Mouse (Mus musculus): ENCODE data around the gene Klrc2. TPM values are rescaled to one million over a fixed set of nuclear protein-coding genes. Genes with fewer than 3 reads are reported as not detected.
"Not testable (repeated sequence)": the region's sequence is repeated elsewhere in the genome, so short reads cannot be mapped to it uniquely, and the experiment has no call there.

The Klrc2 gene
- not detected in 2 replicates for polyA plus RNA-seq (2015; fragmentation: Nextera tagmentation; extraction: Ambion mirVana)

DNA sequence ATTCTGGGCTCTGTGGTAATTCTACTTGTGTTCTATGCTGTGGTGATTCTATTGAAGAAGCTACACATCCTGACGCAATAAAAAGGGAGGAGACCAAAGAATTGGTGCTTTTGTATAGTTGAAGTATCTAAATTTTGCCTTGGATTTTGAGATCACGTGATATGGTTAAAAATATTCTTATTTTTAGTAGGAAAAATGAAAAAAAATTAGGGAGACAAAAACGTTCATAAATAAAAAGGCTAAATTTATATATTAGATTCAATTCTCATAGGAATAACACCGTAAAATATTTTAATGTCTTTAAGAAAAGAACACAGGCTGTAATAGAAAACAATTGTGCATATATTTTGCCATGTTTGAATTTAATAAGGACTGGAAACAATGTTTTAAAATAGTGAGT, at the start of gene Klrc2:
Klrc2 (minus strand) TSS at position 101 of the 400 bp plus-strand sequence.
- 76% methylated on average over 4 of the region's 4 CpGs for WGBS
- H3K4me2 ChIP-seq (replicated peaks; ENCODE audit: low read depth); H3K4me3 ChIP-seq (ENCODE audit: low read depth, low read length); H3K4me1 ChIP-seq (replicated peaks; ENCODE audit: control insufficient read depth, insufficient read depth); ATAC-seq (ENCODE audit: low FRiP score, low TSS enrichment); DNase-seq (ENCODE audit: low spot score); H3K36me3 ChIP-seq (ENCODE audit: control insufficient read depth, insufficient read depth, low read length); H3K27me3 ChIP-seq (ENCODE audit: control insufficient read depth, insufficient read depth, low read length); H3K27ac ChIP-seq (replicated peaks); H3K9ac ChIP-seq (ENCODE audit: low read length); H3K9me3 ChIP-seq (ENCODE audit: control insufficient read depth, low read length): not testable (repeated sequence)

DNA sequence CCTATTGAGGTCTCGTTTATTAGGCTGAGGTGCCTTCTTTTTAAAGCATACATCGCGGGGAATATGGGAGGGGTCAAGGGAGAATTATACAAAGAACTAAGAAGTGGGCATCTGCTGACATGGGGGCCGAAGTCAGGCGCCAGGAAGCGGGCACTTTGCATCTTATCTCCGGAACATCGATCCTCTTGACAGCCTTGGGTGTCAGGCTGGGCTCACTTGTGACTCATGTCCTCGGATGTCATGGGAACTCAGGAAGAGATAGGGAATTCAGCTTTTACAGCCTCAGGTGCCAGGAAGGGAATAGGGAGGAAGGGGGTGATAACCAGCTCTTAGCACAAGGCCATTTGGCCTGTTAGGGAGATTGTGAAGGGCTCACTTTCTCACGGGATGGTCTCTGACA, 30.9 kb upstream of the Klrc2 start:
- H3K36me3 ChIP-seq (ENCODE audit: control insufficient read depth, insufficient read depth, low read length); H3K4me3 ChIP-seq (ENCODE audit: low read depth, low read length); H3K4me1 ChIP-seq (replicated peaks; ENCODE audit: control insufficient read depth, insufficient read depth); H3K27me3 ChIP-seq (ENCODE audit: control insufficient read depth, insufficient read depth, low read length); ATAC-seq (ENCODE audit: low FRiP score, low TSS enrichment); H3K9me3 ChIP-seq (ENCODE audit: control insufficient read depth, low read length); H3K27ac ChIP-seq (replicated peaks); DNase-seq (ENCODE audit: low spot score); H3K9ac ChIP-seq (ENCODE audit: low read length); H3K4me2 ChIP-seq (replicated peaks; ENCODE audit: low read depth): not testable (repeated sequence)
- 71% methylated on average over 10 of the region's 10 CpGs for WGBS

DNA sequence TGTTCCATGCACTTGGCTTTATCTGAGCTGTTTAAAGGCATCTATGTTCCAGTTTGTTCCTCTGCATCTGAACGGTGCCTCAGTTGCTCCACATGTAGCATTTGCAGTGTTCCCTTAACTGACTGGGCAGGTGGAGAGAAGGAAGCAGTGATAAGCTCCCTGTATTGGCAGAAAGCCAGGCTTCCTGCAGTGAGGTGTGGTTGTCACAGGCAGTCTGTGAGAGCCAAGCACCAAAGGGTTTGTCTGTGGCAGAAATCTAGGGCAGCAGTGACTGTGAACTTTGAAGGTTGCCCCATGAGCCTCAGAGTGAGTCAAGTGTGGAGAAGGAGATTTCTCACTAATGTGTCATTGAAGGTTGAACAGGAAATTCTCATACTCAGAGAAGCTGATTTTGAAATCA, 19.9 kb upstream of the Klrc2 start:
- 63% methylated on average over 1 of the region's 1 CpGs for WGBS
- Histone ChIP-seq H3K27me3 (ENCODE audit: control insufficient read depth, insufficient read depth, low read length) (no peaks in the 10 kb centered on the region), H3K9ac (ENCODE audit: low read length) (no peak overlapping the region), H3K4me3 (ENCODE audit: low read depth, low read length) (no peak overlapping the region), H3K27ac (replicated peaks) (no peak overlapping the region), H3K4me1 (replicated peaks; ENCODE audit: control insufficient read depth, insufficient read depth) (no peaks in the 10 kb centered on the region), H3K36me3 (ENCODE audit: control insufficient read depth, insufficient read depth, low read length) (no peaks in the 10 kb centered on the region), H3K9me3 (ENCODE audit: control insufficient read depth, low read length) (no peaks in the 10 kb centered on the region), H3K4me2 (replicated peaks; ENCODE audit: low read depth) (no peak overlapping the region)
- DNase-seq (ENCODE audit: low spot score): peak; percentile 55
- no peak for TF ChIP-seq CTCF (IDR thresholded peaks at IDR 0.05; ENCODE audit: low read depth)
- TF ChIP-seq EP300 (optimal IDR thresholded peaks at IDR 0.05): no peak
- peak; percentile 89 for ATAC-seq (ENCODE audit: low FRiP score, low TSS enrichment)

DNA sequence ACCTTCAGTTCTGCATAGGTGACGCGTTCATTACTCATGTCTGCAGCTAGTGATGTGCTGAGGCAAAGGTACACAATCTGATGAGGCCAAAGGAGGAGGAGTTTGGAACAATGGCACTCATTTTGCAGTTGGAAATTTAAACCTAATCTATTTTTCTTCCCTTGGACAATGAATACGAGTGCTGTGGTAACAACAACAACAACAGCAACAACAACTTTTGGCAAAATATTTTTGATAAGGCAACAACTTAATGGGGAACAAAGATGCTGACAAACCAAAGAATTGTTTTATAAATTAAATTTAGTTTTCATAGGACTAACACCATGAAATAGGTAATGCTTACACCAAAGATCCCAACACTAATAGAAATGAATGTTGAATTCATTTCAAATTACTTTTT, 18.4 kb upstream of the Klrc2 start, which contains the start of gene Klrc1:
Klrc1 (minus strand) TSS at position 101 of the 400 bp plus-strand sequence.
- Histone ChIP-seq H3K4me2 (replicated peaks; ENCODE audit: low read depth) (no peak within 1 kb of the TSS), H3K36me3 (ENCODE audit: control insufficient read depth, insufficient read depth, low read length) (no peaks in the 10 kb centered on the region)

DNA sequence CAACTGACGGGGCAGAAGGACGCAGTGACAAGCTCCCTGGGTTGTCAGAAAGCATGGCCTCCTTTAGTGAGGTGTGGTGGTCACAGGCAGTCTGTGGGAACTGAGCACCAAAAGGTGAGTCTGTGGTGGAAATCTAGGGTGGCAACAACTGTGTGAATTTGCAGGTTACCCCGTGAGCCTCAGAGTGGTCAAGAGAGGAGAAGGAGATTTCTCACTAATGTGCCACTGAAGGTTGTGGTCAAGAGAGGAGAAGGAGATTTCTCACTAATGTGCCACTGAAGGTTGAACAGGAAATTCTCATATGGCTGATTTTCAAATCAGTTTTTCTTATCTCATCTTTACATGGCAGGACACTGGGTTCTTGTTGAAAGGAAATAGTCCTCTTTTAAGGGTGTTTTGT, 812 bp upstream of the Klrc2 start:
- not testable (repeated sequence) for H3K27ac ChIP-seq (replicated peaks); H3K27me3 ChIP-seq (ENCODE audit: control insufficient read depth, insufficient read depth, low read length); DNase-seq (ENCODE audit: low spot score); H3K4me1 ChIP-seq (replicated peaks; ENCODE audit: control insufficient read depth, insufficient read depth); H3K4me2 ChIP-seq (replicated peaks; ENCODE audit: low read depth); H3K9ac ChIP-seq (ENCODE audit: low read length); H3K4me3 ChIP-seq (ENCODE audit: low read depth, low read length); ATAC-seq (ENCODE audit: low FRiP score, low TSS enrichment); H3K36me3 ChIP-seq (ENCODE audit: control insufficient read depth, insufficient read depth, low read length); H3K9me3 ChIP-seq (ENCODE audit: control insufficient read depth, low read length)
- WGBS: no CpG with 5 or more reads among the region's 3 CpGs

More for the DNA sequence above, 18.4 kb upstream of the Klrc2 start, which contains the start of gene Klrc1:
- ATAC-seq (ENCODE audit: low FRiP score, low TSS enrichment) (no peak), DNase-seq (ENCODE audit: low spot score) (no peak)
- Histone ChIP-seq H3K4me1 (replicated peaks; ENCODE audit: control insufficient read depth, insufficient read depth) (no peaks in the 10 kb centered on the region), H3K9me3 (ENCODE audit: control insufficient read depth, low read length) (no peaks in the 10 kb centered on the region), H3K4me3 (ENCODE audit: low read depth, low read length) (no peak within 1 kb of the TSS), H3K27ac (replicated peaks) (no peak within 1 kb of the TSS), H3K9ac (ENCODE audit: low read length) (no peak within 1 kb of the TSS), H3K27me3 (ENCODE audit: control insufficient read depth, insufficient read depth, low read length) (no peaks in the 10 kb centered on the region)
- TF ChIP-seq EP300 (optimal IDR thresholded peaks at IDR 0.05) (no peak), CTCF (IDR thresholded peaks at IDR 0.05; ENCODE audit: low read depth) (no peak)
- WGBS: 70% methylated on average over 3 of the region's 3 CpGs

DNA sequence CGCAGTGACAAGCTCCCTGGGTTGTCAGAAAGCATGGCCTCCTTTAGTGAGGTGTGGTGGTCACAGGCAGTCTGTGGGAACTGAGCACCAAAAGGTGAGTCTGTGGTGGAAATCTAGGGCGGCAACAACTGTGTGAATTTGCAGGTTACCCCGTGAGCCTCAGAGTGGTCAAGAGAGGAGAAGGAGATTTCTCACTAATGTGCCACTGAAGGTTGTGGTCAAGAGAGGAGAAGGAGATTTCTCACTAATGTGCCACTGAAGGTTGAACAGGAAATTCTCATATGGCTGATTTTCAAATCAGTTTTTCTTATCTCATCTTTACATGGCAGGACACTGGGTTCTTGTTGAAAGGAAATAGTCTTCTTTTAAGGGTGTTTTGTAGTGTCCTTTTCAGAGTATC, 16.4 kb downstream of the Klrc2 start:
- H3K4me2 ChIP-seq (replicated peaks; ENCODE audit: low read depth); H3K9ac ChIP-seq (ENCODE audit: low read length); H3K9me3 ChIP-seq (ENCODE audit: control insufficient read depth, low read length); H3K27me3 ChIP-seq (ENCODE audit: control insufficient read depth, insufficient read depth, low read length); ATAC-seq (ENCODE audit: low FRiP score, low TSS enrichment); DNase-seq (ENCODE audit: low spot score); H3K4me1 ChIP-seq (replicated peaks; ENCODE audit: control insufficient read depth, insufficient read depth); H3K27ac ChIP-seq (replicated peaks); H3K4me3 ChIP-seq (ENCODE audit: low read depth, low read length); H3K36me3 ChIP-seq (ENCODE audit: control insufficient read depth, insufficient read depth, low read length): not testable (repeated sequence)
- 67% methylated on average over 1 of the region's 3 CpGs for WGBS

DNA sequence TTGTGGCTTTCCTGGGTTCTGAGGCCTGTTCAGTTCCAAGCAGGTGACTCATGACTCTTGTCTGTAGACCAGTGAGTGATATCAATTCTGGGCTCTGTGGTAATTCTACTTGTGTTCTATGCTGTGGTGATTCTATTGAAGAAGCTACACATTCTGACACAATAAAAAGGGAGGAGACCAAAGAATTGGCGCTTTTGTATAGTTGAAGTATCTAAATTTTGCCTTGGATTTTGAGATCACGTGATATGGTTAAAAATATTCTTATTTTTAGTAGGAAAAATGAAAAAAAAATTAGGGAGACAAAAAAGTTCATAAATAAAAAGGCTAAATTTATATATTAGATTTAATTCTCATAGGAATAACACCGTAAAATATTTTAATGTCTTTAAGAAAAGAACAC, 17.3 kb downstream of the Klrc2 start, which contains the start of gene Klrc3:
Klrc3 (minus strand) TSS at position 101 of the 400 bp plus-strand sequence.
- not testable (repeated sequence) for H3K9ac ChIP-seq (ENCODE audit: low read length); H3K4me1 ChIP-seq (replicated peaks; ENCODE audit: control insufficient read depth, insufficient read depth); H3K27ac ChIP-seq (replicated peaks); H3K9me3 ChIP-seq (ENCODE audit: control insufficient read depth, low read length); DNase-seq (ENCODE audit: low spot score); H3K36me3 ChIP-seq (ENCODE audit: control insufficient read depth, insufficient read depth, low read length); H3K4me3 ChIP-seq (ENCODE audit: low read depth, low read length); H3K4me2 ChIP-seq (replicated peaks; ENCODE audit: low read depth); H3K27me3 ChIP-seq (ENCODE audit: control insufficient read depth, insufficient read depth, low read length); ATAC-seq (ENCODE audit: low FRiP score, low TSS enrichment)
- WGBS: 83% methylated on average over 3 of the region's 3 CpGs

DNA sequence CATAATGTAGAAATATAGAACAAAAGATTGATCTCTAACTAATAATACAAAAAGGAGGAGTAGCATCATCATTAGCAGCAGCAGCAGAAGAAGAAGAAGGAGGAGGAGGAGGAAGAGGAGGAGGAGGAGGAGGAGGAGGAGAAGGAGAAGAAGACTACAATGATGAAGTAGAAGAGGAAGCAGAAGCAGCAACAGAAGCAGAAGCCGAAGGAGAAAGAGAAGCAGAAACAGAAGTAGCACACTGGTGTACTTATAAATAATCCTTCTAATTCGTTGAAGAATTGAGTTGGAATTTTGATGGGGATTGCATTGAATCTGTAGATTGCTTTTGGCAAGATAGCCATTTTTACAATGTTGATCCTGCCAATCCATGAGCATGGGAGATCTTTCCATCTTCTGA, 29.4 kb downstream of the Klrc2 start:
- H3K9ac ChIP-seq (ENCODE audit: low read length); H3K36me3 ChIP-seq (ENCODE audit: control insufficient read depth, insufficient read depth, low read length); DNase-seq (ENCODE audit: low spot score); H3K4me1 ChIP-seq (replicated peaks; ENCODE audit: control insufficient read depth, insufficient read depth); H3K4me2 ChIP-seq (replicated peaks; ENCODE audit: low read depth); H3K27ac ChIP-seq (replicated peaks); H3K27me3 ChIP-seq (ENCODE audit: control insufficient read depth, insufficient read depth, low read length); H3K9me3 ChIP-seq (ENCODE audit: control insufficient read depth, low read length); H3K4me3 ChIP-seq (ENCODE audit: low read depth, low read length); ATAC-seq (ENCODE audit: low FRiP score, low TSS enrichment): not testable (repeated sequence)
- WGBS: 71% methylated on average over 2 of the region's 2 CpGs

Measured in stomach, postnatal 0 days (tissue).